ENCODE assay signal across 14 mouse cellular contexts in genomic region chr3:127917549-127917948, GRCm38 (mm10).
"Had no signal": no experiment of that assay in that cellular context is flagged by ENCODE, and none has a peak within 500 bp of the region (broad histone marks: within the 10 kb centered on the region; RNA-seq: fewer than 3 reads in every experiment).

No protein-coding gene starts in this region.

- H3K4me2 ChIP-seq: kidney, embryonic 15.5 days; limb, embryonic 12.5 days; limb, embryonic 15.5 days; midbrain, embryonic 11.5 days had no signal

- H3K36me3 ChIP-seq: kidney, embryonic 15.5 days; limb, embryonic 12.5 days; limb, embryonic 15.5 days had no signal

- H3K27me3 ChIP-seq: kidney, embryonic 15.5 days; limb, embryonic 12.5 days; limb, embryonic 15.5 days had no signal

- DNase-seq: kidney, adult 8-10 months; kidney, postnatal 14 days; kidney, postnatal 4 days; left cerebral cortex, postnatal 4 days; lung, adult 2 months; lung, postnatal 14 days; midbrain, embryonic 14.5 days; thymus, adult 18-20 months; thymus, postnatal 36 days had no signal

- H3K9me3 ChIP-seq: kidney, embryonic 15.5 days; limb, embryonic 12.5 days; limb, embryonic 15.5 days had no signal

- H3K4me3 ChIP-seq: kidney, embryonic 15.5 days; limb, embryonic 12.5 days; limb, embryonic 15.5 days had no signal

- H3K27ac ChIP-seq: kidney, embryonic 15.5 days; limb, embryonic 12.5 days; limb, embryonic 15.5 days had no signal

- ATAC-seq: intestine, postnatal 0 days had no signal

- H3K9ac ChIP-seq: kidney, embryonic 15.5 days; limb, embryonic 12.5 days; limb, embryonic 15.5 days had no signal

- H3K4me1 ChIP-seq: kidney, embryonic 15.5 days; limb, embryonic 12.5 days had no signal
